Mouse (Mus musculus): ENCODE data around the gene Ramp2. TPM values are rescaled to one million over a fixed set of nuclear protein-coding genes. Genes with fewer than 3 reads are reported as not detected.

Ramp2 gene
- polyA plus RNA-seq, 1 experiment from 2014 or later: 32.6 TPM

- ATAC-seq: peak; percentile 95
- H3K36me3 ChIP-seq: no peaks in the 10 kb centered on the region
- H3K4me3 ChIP-seq: peak within 1 kb of the TSS; percentile 89
- no peaks in the 10 kb centered on the region for H3K9me3 ChIP-seq (replicated peaks)
- WGBS (ENCODE audit: insufficient replicate concordance): 2% methylated on average over 55 of the region's 56 CpGs
- peaks cover 34% of the 10 kb centered on the region for H3K4me1 ChIP-seq
- H3K27ac ChIP-seq: peak within 1 kb of the TSS; percentile 83
- H3K9ac ChIP-seq: peak within 1 kb of the TSS; percentile 95
- peaks cover 41% of the 10 kb centered on the region for H3K27me3 ChIP-seq (replicated peaks)
- peak within 1 kb of the TSS; percentile 91 for H3K4me2 ChIP-seq
These were observed 19.6 kb upstream of the Ramp2 start, which contains the start of gene Ezh1 for GRCm38 (mm10) chr11:101226065-101226701. Gene Ezh1 (minus strand): TSS chr11:101226463.

- H3K4me3 ChIP-seq: no peak overlapping the region
- no peaks in the 10 kb centered on the region for H3K9me3 ChIP-seq (replicated peaks)
- no peak overlapping the region for H3K9ac ChIP-seq
- peaks cover 71% of the 10 kb centered on the region for H3K27me3 ChIP-seq (replicated peaks)
- no peaks in the 10 kb centered on the region for H3K36me3 ChIP-seq
- 26% methylated on average over 8 of the region's 8 CpGs for WGBS (ENCODE audit: insufficient replicate concordance)
- no peak overlapping the region for H3K27ac ChIP-seq
- ATAC-seq: no peak
- H3K4me2 ChIP-seq: no peak overlapping the region
- H3K4me1 ChIP-seq: peaks cover 43% of the 10 kb centered on the region
These were observed 16.4 kb upstream of the Ramp2 start for GRCm38 (mm10) chr11:101229361-101229900.

GRCm38 (mm10) chr11:101230061-101230511, 15.7 kb upstream of the Ramp2 start:
- no peak overlapping the region for H3K9ac ChIP-seq
- 0 out of 2 replicates have a peak overlapping the region, but pooled peaks have one; percentile 64 for H3K27ac ChIP-seq
- ATAC-seq: no peak
- H3K9me3 ChIP-seq (replicated peaks): no peaks in the 10 kb centered on the region
- H3K27me3 ChIP-seq (replicated peaks): peaks cover 78% of the 10 kb centered on the region
- 23% methylated on average over 2 of the region's 2 CpGs for WGBS (ENCODE audit: insufficient replicate concordance)
- no peak overlapping the region for H3K4me3 ChIP-seq
- no peak overlapping the region for H3K4me2 ChIP-seq
- peaks cover 36% of the 10 kb centered on the region for H3K4me1 ChIP-seq
- no peaks in the 10 kb centered on the region for H3K36me3 ChIP-seq

- Histone ChIP-seq H3K9me3 (replicated peaks) (no peaks in the 10 kb centered on the region), H3K4me2 (peak overlapping the region; percentile 47), H3K9ac (no peak overlapping the region), H3K27me3 (replicated peaks) (peaks cover 81% of the 10 kb centered on the region), H3K36me3 (no peaks in the 10 kb centered on the region), H3K4me3 (0 out of 2 replicates have a peak overlapping the region, but pooled peaks have one; percentile 17), H3K27ac (peak overlapping the region; percentile 64), H3K4me1 (peaks cover 32% of the 10 kb centered on the region)
- no peak for ATAC-seq
- WGBS (ENCODE audit: insufficient replicate concordance): 19% methylated on average over 5 of the region's 5 CpGs
These were observed 15.3 kb upstream of the Ramp2 start for GRCm38 (mm10) chr11:101230526-101230925.

- Histone ChIP-seq H3K9ac (no peak overlapping the region), H3K27me3 (replicated peaks) (peaks cover 83% of the 10 kb centered on the region), H3K4me1 (peaks cover 27% of the 10 kb centered on the region), H3K4me3 (peak overlapping the region; percentile 17), H3K27ac (peak overlapping the region; percentile 64), H3K36me3 (no peaks in the 10 kb centered on the region), H3K9me3 (replicated peaks) (no peaks in the 10 kb centered on the region), H3K4me2 (peak overlapping the region; percentile 47)
- 3% methylated on average over 18 of the region's 18 CpGs for WGBS (ENCODE audit: insufficient replicate concordance)
- ATAC-seq: no peak
These were observed 14.6 kb upstream of the Ramp2 start for GRCm38 (mm10) chr11:101230991-101231871.

- H3K27ac ChIP-seq: peak overlapping the region; percentile 64; the same call in 1 of the 2 replicates
- 17% methylated on average over 6 of the region's 6 CpGs for WGBS (ENCODE audit: insufficient replicate concordance)
- no peaks in the 10 kb centered on the region for H3K9me3 ChIP-seq (replicated peaks)
- H3K4me2 ChIP-seq: peak overlapping the region; percentile 47
- no peak overlapping the region for H3K9ac ChIP-seq
- H3K27me3 ChIP-seq (replicated peaks): peaks cover 87% of the 10 kb centered on the region
- H3K4me1 ChIP-seq: peaks cover 23% of the 10 kb centered on the region
- H3K36me3 ChIP-seq: no peaks in the 10 kb centered on the region
- H3K4me3 ChIP-seq: no peak overlapping the region
- peak; percentile 51 for ATAC-seq
These were observed 13.6 kb upstream of the Ramp2 start for GRCm38 (mm10) chr11:101232010-101232839.

- no peak overlapping the region for H3K4me2 ChIP-seq
- no peak for ATAC-seq
- WGBS (ENCODE audit: insufficient replicate concordance): 43% methylated on average over 1 of the region's 1 CpGs
- peaks cover 84% of the 10 kb centered on the region for H3K27me3 ChIP-seq (replicated peaks)
- no peaks in the 10 kb centered on the region for H3K9me3 ChIP-seq (replicated peaks)
- no peaks in the 10 kb centered on the region for H3K36me3 ChIP-seq
- no peak overlapping the region for H3K9ac ChIP-seq
- no peak overlapping the region for H3K27ac ChIP-seq
- H3K4me1 ChIP-seq: peaks cover 23% of the 10 kb centered on the region
- no peak overlapping the region for H3K4me3 ChIP-seq
These were observed 12.6 kb upstream of the Ramp2 start for GRCm38 (mm10) chr11:101233240-101233639.

- H3K9me3 ChIP-seq (replicated peaks): no peaks in the 10 kb centered on the region
- no peak overlapping the region for H3K27ac ChIP-seq
- H3K4me3 ChIP-seq: no peak overlapping the region
- H3K4me1 ChIP-seq: peaks cover 23% of the 10 kb centered on the region
- no peak overlapping the region for H3K9ac ChIP-seq
- peaks cover 80% of the 10 kb centered on the region for H3K27me3 ChIP-seq (replicated peaks)
- no peak overlapping the region for H3K4me2 ChIP-seq
- no peak for ATAC-seq
- no peaks in the 10 kb centered on the region for H3K36me3 ChIP-seq
These were observed 11.7 kb upstream of the Ramp2 start for GRCm38 (mm10) chr11:101234124-101234523.

- Histone ChIP-seq H3K4me3 (no peak overlapping the region), H3K27ac (no peak overlapping the region), H3K4me2 (no peak overlapping the region), H3K9ac (no peak overlapping the region), H3K4me1 (peaks cover 22% of the 10 kb centered on the region), H3K36me3 (no peaks in the 10 kb centered on the region), H3K9me3 (replicated peaks) (no peaks in the 10 kb centered on the region), H3K27me3 (replicated peaks) (peaks cover 70% of the 10 kb centered on the region)
- ATAC-seq: no peak
These were observed 10.4 kb upstream of the Ramp2 start for GRCm38 (mm10) chr11:101235429-101235828.

- 79% methylated on average over 5 of the region's 5 CpGs for WGBS (ENCODE audit: insufficient replicate concordance)
- Histone ChIP-seq H3K27me3 (replicated peaks) (peaks cover 64% of the 10 kb centered on the region), H3K4me1 (peaks cover 9% of the 10 kb centered on the region), H3K27ac (no peak overlapping the region), H3K4me3 (no peak overlapping the region), H3K4me2 (no peak overlapping the region), H3K36me3 (no peaks in the 10 kb centered on the region), H3K9me3 (replicated peaks) (no peaks in the 10 kb centered on the region), H3K9ac (no peak overlapping the region)
- ATAC-seq: no peak
These were observed 9.0 kb upstream of the Ramp2 start for GRCm38 (mm10) chr11:101236782-101237181.

GRCm38 (mm10) chr11:101238071-101238647, 7.7 kb upstream of the Ramp2 start:
- Histone ChIP-seq H3K27ac (no peak overlapping the region), H3K9ac (no peak overlapping the region), H3K36me3 (no peaks in the 10 kb centered on the region), H3K27me3 (replicated peaks) (peaks cover 66% of the 10 kb centered on the region), H3K4me2 (no peak overlapping the region), H3K9me3 (replicated peaks) (no peaks in the 10 kb centered on the region), H3K4me3 (no peak overlapping the region), H3K4me1 (no peaks in the 10 kb centered on the region)
- WGBS (ENCODE audit: insufficient replicate concordance): 43% methylated on average over 5 of the region's 5 CpGs
- no peak for ATAC-seq
